In genomic region chr16:4495861-4496260, GRCm38 (mm10) we compare ENCODE assay signal across 11 mouse cellular contexts. TPM values are rescaled to one million over a fixed set of nuclear protein-coding genes. Genes with fewer than 3 reads are reported as not detected.
DNase-seq lines count a peak whose midpoint lies in the region; ATAC-seq and TF ChIP-seq lines count a peak whose summit lies in the region.
"Had no signal": no experiment of that assay in that cellular context is flagged by ENCODE, and none has a peak within 500 bp of the region (broad histone marks: within the 10 kb centered on the region; RNA-seq: fewer than 3 reads in every experiment).

No protein-coding gene starts in this region.

- no peaks in the 10 kb centered on the region for H3K27me3 ChIP-seq in hindbrain, embryonic 10.5 days (ENCODE audit: insufficient read depth, poor library complexity, severe bottlenecking)
- no peaks in the 10 kb centered on the region for H3K27me3 ChIP-seq in forebrain, postnatal 0 days (ENCODE audit: insufficient read depth, low read length)

- H3K4me2 ChIP-seq in forebrain, postnatal 0 days (ENCODE audit: low read depth), result no peak overlapping the region

- H3K9me3 ChIP-seq in hindbrain, embryonic 10.5 days, result no peaks in the 10 kb centered on the region
- H3K9me3 ChIP-seq in forebrain, postnatal 0 days (ENCODE audit: low read length), result no peaks in the 10 kb centered on the region
- H3K9me3 ChIP-seq: megakaryocyte, embryonic 14.5 days had no signal

- peaks cover 9% of the 10 kb centered on the region for H3K36me3 ChIP-seq in hindbrain, embryonic 10.5 days
- H3K36me3 ChIP-seq in forebrain, postnatal 0 days (ENCODE audit: insufficient read depth), result no peaks in the 10 kb centered on the region

- WGBS in hindbrain, embryonic 10.5 days, result 92% methylated on average over 5 of the region's 5 CpGs
- 94% methylated on average over 5 of the region's 5 CpGs for WGBS in forebrain, postnatal 0 days

- H3K27ac ChIP-seq in hindbrain, embryonic 10.5 days, result no peak overlapping the region
- no peak overlapping the region for H3K27ac ChIP-seq in forebrain, postnatal 0 days (ENCODE audit: low read depth, low read length)
- H3K27ac ChIP-seq: hindbrain, postnatal 0 days had no signal

- DNase-seq in cerebellum, adult 9-10 months, result peak; percentile 34
- DNase-seq in cerebellum, postnatal 4 days (ENCODE audit: low spot score in 2 of 2), result no peak
- DNase-seq in layer of hippocampus, adult 9-11 months, result peak; percentile 80
- no peak for DNase-seq in layer of hippocampus, postnatal 36 days
- DNase-seq in T-cell, adult 2 months (ENCODE audit: low spot score), result peak; percentile 46
- peak; percentile 68 for DNase-seq in kidney, adult 9 months
- DNase-seq in hindbrain, embryonic 10.5 days (ENCODE audit: low spot score), result no peak
- no peak for DNase-seq in forebrain, postnatal 0 days

- H3K9ac ChIP-seq in forebrain, postnatal 0 days, result no peak overlapping the region

- H3K4me1 ChIP-seq in hindbrain, embryonic 10.5 days (replicated peaks), result peaks cover 8% of the 10 kb centered on the region; the same call in 1 of the 2 replicates
- no peaks in the 10 kb centered on the region for H3K4me1 ChIP-seq in forebrain, postnatal 0 days (ENCODE audit: insufficient read depth)

- no peak for TF ChIP-seq CTCF in forebrain, postnatal 0 days (IDR thresholded peaks at IDR 0.05; ENCODE audit: low read depth)

- no peak overlapping the region for H3K4me3 ChIP-seq in hindbrain, embryonic 10.5 days
- no peak overlapping the region for H3K4me3 ChIP-seq in forebrain, postnatal 0 days (ENCODE audit: low read depth, low read length)
- H3K4me3 ChIP-seq: megakaryocyte, embryonic 14.5 days had no signal

- ATAC-seq in forebrain, postnatal 0 days, result no peak
- ATAC-seq: forebrain, embryonic 16.5 days; hindbrain, postnatal 0 days had no signal

RNA-seq across cellular contexts. Expression of gene Srl, which starts 45.8 kb away (rescaled TPM):
- 10 to 100 TPM; 13.6 to 14.1 TPM for total RNA-seq in layer of hippocampus, postnatal 36 days (2021)
- 22.8 and 23.4 TPM in 2 replicates for polyA plus RNA-seq in hindbrain, embryonic 10.5 days (2016; fragmentation: Nextera tagmentation; extraction: Ambion mirVana)
- total RNA-seq in forebrain, postnatal 0 days (2014; rRNA removed), result 55.0 and 55.9 TPM in 2 replicates
- 18.8 and 23.4 TPM in 2 replicates for polyA plus RNA-seq in forebrain, postnatal 0 days (2015; fragmentation: Nextera tagmentation; extraction: Ambion mirVana)

Comparison
In these comparisons a context has a peak if more than half of its experiments do, and no peak if none do; other contexts are left out.
1. DNase-seq: peak in cerebellum, adult 9-10 months (single experiment), layer of hippocampus, adult 9-11 months (single experiment), T-cell, adult 2 months (single experiment) and kidney, adult 9 months (single experiment); none in cerebellum, postnatal 4 days (0 of 2), layer of hippocampus, postnatal 36 days (0 of 2), hindbrain, embryonic 10.5 days (single experiment) and forebrain, postnatal 0 days (single experiment).